Mouse (Mus musculus) megakaryocyte, embryonic 14.5 days (primary cell): ENCODE measurements at regions not wholly inside any gene's neighbourhood (a gene's known extent, or its start where the extent isn't known, plus 50 kb on each side); places are given as distances from the start of the nearest gene placed in this dataset.

Experiments used
- FLI1 ChIP-seq: IDR thresholded peaks from 2 replicates; pipeline ENCODE4 v1.6.1; 2012; ENCODE audit warnings: low read length, inconsistent platforms, mixed read lengths
- GATA1 ChIP-seq: IDR thresholded peaks from 3 replicates; pipeline ENCODE4 v1.6.1; 2012; ENCODE audit warnings: mixed read lengths, low read length, inconsistent platforms, borderline replicate concordance

DNA sequence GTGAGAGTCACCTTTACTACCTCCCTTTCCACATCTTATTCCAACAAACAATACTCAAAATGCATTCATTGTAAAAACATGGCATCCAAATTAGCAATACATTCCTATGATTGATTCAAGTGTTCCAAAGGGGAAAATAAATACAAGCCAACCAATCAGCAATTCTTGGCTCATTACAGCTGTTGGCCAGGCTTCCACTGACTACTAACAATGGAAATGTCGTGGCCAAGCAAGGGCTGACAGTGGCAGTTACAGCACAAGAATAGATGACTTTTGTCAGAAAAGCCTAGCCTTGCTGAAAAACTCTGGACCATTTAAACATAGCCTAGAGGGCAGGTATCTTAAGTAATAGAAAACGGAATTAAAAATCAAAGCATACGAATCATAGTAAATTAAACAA, 148.8 kb upstream of the Ift57 start:
- no peak for TF ChIP-seq GATA1
- TF ChIP-seq FLI1 = no peak
